Mouse (Mus musculus) mature B cell (primary cell): ENCODE data around the gene Gm3594.
"Not testable (repeated sequence)": the region's sequence is repeated elsewhere in the genome, so short reads cannot be mapped to it uniquely, and the experiment has no call there.

Experiments
- in situ Hi-C: fragments of 300-500 bp; cut with MboI; formaldehyde crosslinking; loops from 2 replicates; pipeline ENCODE4 v1.14.3; 2019

Gene Gm3594

GRCm38 (mm10) chr14:6444511-6444910 is at the start of gene Gm3594:
TSS of gene Gm3594 (minus strand) at chr14:6444611.
- in situ Hi-C loops: not testable (repeated sequence)

- in situ Hi-C loops: not testable (repeated sequence)
Observed at GRCm38 (mm10) chr14:6486331-6486730, 41.9 kb upstream of the Gm3594 start.

GRCm38 (mm10) chr14:6485541-6485940 is 41.1 kb upstream of the Gm3594 start:
- in situ Hi-C loops: not testable (repeated sequence)

GRCm38 (mm10) chr14:6482126-6482525 is 37.7 kb upstream of the Gm3594 start:
- in situ Hi-C loops: not testable (repeated sequence)

GRCm38 (mm10) chr14:6471856-6472255 is 27.4 kb upstream of the Gm3594 start:
- in situ Hi-C loops: not testable (repeated sequence)

- in situ Hi-C loops: not testable (repeated sequence)
Observed at GRCm38 (mm10) chr14:6440774-6441173, 3.6 kb downstream of the Gm3594 start.

GRCm38 (mm10) chr14:6440206-6440605 is 4.2 kb downstream of the Gm3594 start:
- in situ Hi-C loops: not testable (repeated sequence)

GRCm38 (mm10) chr14:6426766-6427165 is 17.6 kb downstream of the Gm3594 start:
- in situ Hi-C loops: not testable (repeated sequence)

GRCm38 (mm10) chr14:6426353-6426752 is 18.1 kb downstream of the Gm3594 start:
- in situ Hi-C loops: not testable (repeated sequence)

- in situ Hi-C loops: not testable (repeated sequence)
Observed at GRCm38 (mm10) chr14:6412382-6412781, 32.0 kb downstream of the Gm3594 start, which contains the start of gene Gm3591. TSS of gene Gm3591 (minus strand) at chr14:6412482.

- in situ Hi-C loops: not testable (repeated sequence)
Observed at GRCm38 (mm10) chr14:6390219-6390618, 54.2 kb downstream of the Gm3594 start, which contains the start of gene Gm16440. TSS of gene Gm16440 (minus strand) at chr14:6390319.
